Mouse (Mus musculus): Measurements from ENCODE around the gene Fam222b. TPM values are rescaled to one million over a fixed set of nuclear protein-coding genes. Genes with fewer than 3 reads are reported as not detected.

The Fam222b gene
- polyA plus RNA-seq, 1 experiment from 2014 or later = 21.8 TPM

DNA sequence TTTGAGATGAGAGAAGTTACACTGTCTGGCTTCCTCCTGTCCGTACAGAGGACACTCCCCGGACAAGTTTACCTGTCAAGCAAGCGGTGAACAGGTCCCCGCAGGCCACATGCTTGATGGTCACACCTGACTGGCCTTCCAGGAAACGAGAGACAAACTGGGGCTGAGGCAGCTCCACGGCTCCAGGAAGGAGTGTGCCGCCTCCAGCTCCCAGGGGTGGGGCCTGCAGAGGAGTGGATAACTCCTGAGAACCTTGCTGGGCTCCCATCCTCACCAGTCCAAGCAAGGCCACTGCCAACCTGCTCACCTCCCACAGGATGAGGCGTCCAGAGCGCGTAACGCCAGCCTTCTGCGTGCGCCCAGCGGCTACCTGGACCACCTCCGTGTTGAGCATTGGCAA lies 75.8 kb downstream of the Fam222b start:
- H3K9ac ChIP-seq (ENCODE audit: low read depth, low read length) = no peak overlapping the region
- no peak overlapping the region for H3K27ac ChIP-seq (ENCODE audit: low read depth, low read length)
- no peaks in the 10 kb centered on the region for H3K36me3 ChIP-seq (ENCODE audit: control insufficient read depth, insufficient read depth, low read length)
- WGBS = 92% methylated on average over 15 of the region's 15 CpGs
- H3K4me1 ChIP-seq (ENCODE audit: control insufficient read depth, insufficient read depth, low read depth, low read length) = peaks cover 8% of the 10 kb centered on the region
- no peak for ATAC-seq
- H3K4me3 ChIP-seq (ENCODE audit: low read length) = no peak overlapping the region
- H3K4me2 ChIP-seq (ENCODE audit: low read length) = no peak overlapping the region
- no peaks in the 10 kb centered on the region for H3K27me3 ChIP-seq (replicated peaks; ENCODE audit: control insufficient read depth, insufficient read depth, low read length)
- H3K9me3 ChIP-seq (ENCODE audit: control insufficient read depth, low read length) = no peaks in the 10 kb centered on the region

- WGBS = 71% methylated on average over 4 of the region's 4 CpGs
- H3K27me3 ChIP-seq (replicated peaks; ENCODE audit: control insufficient read depth, insufficient read depth, low read length) = no peaks in the 10 kb centered on the region
- no peak overlapping the region for H3K4me3 ChIP-seq (ENCODE audit: low read length)
- ATAC-seq = no peak
- H3K9me3 ChIP-seq (ENCODE audit: control insufficient read depth, low read length) = no peaks in the 10 kb centered on the region
- H3K4me1 ChIP-seq (ENCODE audit: control insufficient read depth, insufficient read depth, low read depth, low read length) = no peaks in the 10 kb centered on the region; the same call in none of the 2 replicates
- H3K27ac ChIP-seq (ENCODE audit: low read depth, low read length) = no peak overlapping the region
- no peak overlapping the region for H3K4me2 ChIP-seq (ENCODE audit: low read length)
- no peak overlapping the region for H3K9ac ChIP-seq (ENCODE audit: low read depth, low read length)
- no peaks in the 10 kb centered on the region for H3K36me3 ChIP-seq (ENCODE audit: control insufficient read depth, insufficient read depth, low read length)
Measured at GRCm38 (mm10) chr11:78171328-78171727, 76.9 kb downstream of the Fam222b start.

DNA sequence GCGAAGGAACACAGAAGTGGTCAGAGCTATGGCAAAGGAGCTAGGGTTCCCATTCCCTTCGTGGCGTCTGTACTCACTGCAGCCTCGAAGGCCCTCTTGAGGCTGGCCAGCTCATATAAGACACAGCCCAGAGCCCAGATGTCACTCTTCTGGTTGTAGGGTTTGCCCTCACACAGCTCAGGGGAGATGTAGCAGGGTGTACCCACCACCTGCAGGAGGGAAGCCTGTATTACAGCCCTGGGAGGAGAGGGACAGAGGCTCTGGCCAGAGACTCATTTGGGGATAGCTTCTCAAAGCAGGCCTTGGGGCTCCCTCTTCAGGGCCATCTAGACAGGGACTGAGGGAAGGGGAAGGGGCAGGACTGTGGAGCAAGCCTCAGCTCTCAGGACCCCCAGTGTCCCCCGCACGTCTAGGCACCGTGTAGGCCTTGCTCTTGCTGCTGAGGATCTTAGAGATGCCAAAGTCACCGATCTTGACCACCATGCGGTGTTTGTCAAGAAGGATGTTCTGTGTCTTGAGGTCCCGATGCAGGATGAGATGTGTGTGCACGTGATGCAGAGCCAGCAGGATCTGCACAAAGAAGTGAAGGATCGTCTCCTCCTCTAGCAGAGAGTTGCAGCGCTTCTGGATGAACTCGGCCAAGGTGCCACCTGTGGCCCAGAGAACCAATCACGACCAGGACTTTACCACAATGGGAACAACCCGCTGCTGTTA lies 77.7 kb downstream of the Fam222b start:
- ATAC-seq = no peak
- WGBS = 80% methylated on average over 16 of the region's 16 CpGs
- H3K4me2 ChIP-seq (ENCODE audit: low read length) = no peak overlapping the region
- no peak overlapping the region for H3K4me3 ChIP-seq (ENCODE audit: low read length)
- H3K9ac ChIP-seq (ENCODE audit: low read depth, low read length) = no peak overlapping the region
- no peaks in the 10 kb centered on the region for H3K27me3 ChIP-seq (replicated peaks; ENCODE audit: control insufficient read depth, insufficient read depth, low read length)
- no peaks in the 10 kb centered on the region for H3K36me3 ChIP-seq (ENCODE audit: control insufficient read depth, insufficient read depth, low read length)
- H3K27ac ChIP-seq (ENCODE audit: low read depth, low read length) = no peak overlapping the region
- peaks cover 6% of the 10 kb centered on the region for H3K4me1 ChIP-seq (ENCODE audit: control insufficient read depth, insufficient read depth, low read depth, low read length)
- H3K9me3 ChIP-seq (ENCODE audit: control insufficient read depth, low read length) = no peaks in the 10 kb centered on the region

DNA sequence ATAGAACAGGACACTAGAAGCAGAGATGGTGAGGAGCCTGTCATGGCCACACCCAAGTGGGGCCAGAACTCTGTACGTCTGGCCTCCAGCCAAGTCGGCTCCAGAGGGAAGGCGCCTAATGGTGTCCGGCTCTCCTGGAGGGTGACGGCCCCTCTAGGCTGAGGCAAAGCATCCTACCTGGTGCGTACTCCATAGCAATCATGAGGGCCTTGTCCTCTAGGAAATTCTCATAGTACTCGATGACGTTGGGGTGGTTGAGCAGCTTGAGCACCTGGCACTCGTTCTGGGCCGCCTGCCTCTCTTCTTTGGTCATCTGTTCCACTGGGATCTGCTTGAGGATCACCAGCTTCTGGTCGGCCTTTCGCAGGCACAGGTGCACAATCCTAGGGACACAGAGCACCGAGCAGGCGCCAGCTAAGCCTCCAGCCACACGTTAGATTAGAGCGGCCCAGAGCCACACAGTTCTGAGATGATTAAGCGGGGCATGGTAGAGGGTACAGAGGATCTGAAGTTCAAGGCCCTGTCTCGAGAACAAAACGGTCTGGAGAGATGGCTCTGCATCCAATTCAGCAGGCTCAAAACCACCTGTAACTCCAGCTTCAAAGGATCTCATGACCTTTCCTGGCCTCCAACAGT lies 78.4 kb downstream of the Fam222b start:
- 82% methylated on average over 19 of the region's 19 CpGs for WGBS
- no peaks in the 10 kb centered on the region for H3K27me3 ChIP-seq (replicated peaks; ENCODE audit: control insufficient read depth, insufficient read depth, low read length)

DNA sequence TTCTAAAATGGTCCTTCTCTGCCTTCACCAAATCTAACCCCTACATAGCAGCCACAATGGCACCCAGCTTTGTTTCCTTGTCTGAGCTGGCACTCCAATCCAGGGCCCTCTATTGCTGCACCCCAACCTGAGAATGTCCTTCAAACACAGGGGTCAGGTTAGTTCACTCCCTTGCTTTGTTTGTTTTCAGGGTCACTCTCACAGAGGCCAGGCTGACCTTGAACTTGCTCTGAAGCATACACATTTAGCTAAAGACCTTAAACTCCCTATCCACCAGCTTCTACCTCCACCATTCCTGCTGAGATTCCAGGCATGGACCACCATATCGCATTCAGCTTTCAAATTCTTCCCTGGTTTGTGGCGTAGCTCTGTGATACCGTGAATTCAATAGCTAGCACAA lies 80.0 kb downstream of the Fam222b start:
- Histone ChIP-seq H3K9me3 (ENCODE audit: control insufficient read depth, low read length) (no peaks in the 10 kb centered on the region), H3K9ac (ENCODE audit: low read depth, low read length) (no peak overlapping the region), H3K4me2 (ENCODE audit: low read length) (no peak overlapping the region), H3K27me3 (replicated peaks; ENCODE audit: control insufficient read depth, insufficient read depth, low read length) (no peaks in the 10 kb centered on the region), H3K4me1 (ENCODE audit: control insufficient read depth, insufficient read depth, low read depth, low read length) (peaks cover 24% of the 10 kb centered on the region), H3K27ac (ENCODE audit: low read depth, low read length) (no peak overlapping the region), H3K4me3 (ENCODE audit: low read length) (no peak overlapping the region), H3K36me3 (ENCODE audit: control insufficient read depth, insufficient read depth, low read length) (no peaks in the 10 kb centered on the region; the same call in 1 of the 2 replicates)
- ATAC-seq = no peak
- WGBS = 87% methylated on average over 3 of the region's 3 CpGs

More for the DNA sequence above, 78.4 kb downstream of the Fam222b start:
- no peak for ATAC-seq
- no peak overlapping the region for H3K9ac ChIP-seq (ENCODE audit: low read depth, low read length)
- H3K27ac ChIP-seq (ENCODE audit: low read depth, low read length) = no peak overlapping the region
- H3K36me3 ChIP-seq (ENCODE audit: control insufficient read depth, insufficient read depth, low read length) = no peaks in the 10 kb centered on the region
- H3K9me3 ChIP-seq (ENCODE audit: control insufficient read depth, low read length) = no peaks in the 10 kb centered on the region
- peaks cover 9% of the 10 kb centered on the region for H3K4me1 ChIP-seq (ENCODE audit: control insufficient read depth, insufficient read depth, low read depth, low read length)
- H3K4me3 ChIP-seq (ENCODE audit: low read length) = no peak overlapping the region
- no peak overlapping the region for H3K4me2 ChIP-seq (ENCODE audit: low read length)

- peak overlapping the region; percentile 64 for H3K4me3 ChIP-seq (ENCODE audit: low read length)
- ATAC-seq = no peak
- H3K9ac ChIP-seq (ENCODE audit: low read depth, low read length) = peak overlapping the region; percentile 57
- H3K9me3 ChIP-seq (ENCODE audit: control insufficient read depth, low read length) = no peaks in the 10 kb centered on the region
- H3K36me3 ChIP-seq (ENCODE audit: control insufficient read depth, insufficient read depth, low read length) = peaks cover 8% of the 10 kb centered on the region
- H3K27me3 ChIP-seq (replicated peaks; ENCODE audit: control insufficient read depth, insufficient read depth, low read length) = no peaks in the 10 kb centered on the region
- WGBS = 4% methylated on average over 9 of the region's 10 CpGs
- peak overlapping the region; percentile 81 for H3K4me2 ChIP-seq (ENCODE audit: low read length)
- peak overlapping the region; percentile 83 for H3K27ac ChIP-seq (ENCODE audit: low read depth, low read length)
- peaks cover 32% of the 10 kb centered on the region for H3K4me1 ChIP-seq (ENCODE audit: control insufficient read depth, insufficient read depth, low read depth, low read length)
Measured at GRCm38 (mm10) chr11:78175771-78176401, 81.4 kb downstream of the Fam222b start.

DNA sequence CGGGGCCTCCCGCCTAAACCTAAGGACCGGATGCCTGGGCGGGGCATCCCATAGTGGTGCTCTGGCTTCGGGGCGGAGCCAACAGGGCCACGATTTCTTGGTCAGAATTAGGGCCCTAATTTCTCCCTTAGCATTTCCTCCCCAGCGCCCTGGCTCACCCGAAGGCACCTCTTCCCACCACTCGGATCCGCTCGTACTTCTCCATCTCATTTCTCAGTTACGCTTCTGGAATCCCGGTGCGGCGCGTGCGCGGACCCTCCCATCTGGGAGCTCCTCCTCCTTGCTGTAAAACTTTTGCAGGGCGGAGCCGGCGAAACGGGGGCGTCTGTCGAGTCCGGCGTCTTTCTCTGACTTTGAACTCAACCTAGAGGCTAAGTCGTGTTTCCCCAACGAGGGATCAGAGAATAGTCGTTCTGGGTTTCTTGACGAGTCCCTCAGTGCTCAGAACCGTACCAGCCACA lies 82.0 kb downstream of the Fam222b start, which contains the start of the genes Nek8 and Tlcd1:
Nek8 (minus strand) TSS at position 274 of the 461 bp plus-strand sequence.
Tlcd1 (plus strand) TSS at position 310 of the 461 bp plus-strand sequence.
- no peaks in the 10 kb centered on the region for H3K9me3 ChIP-seq (ENCODE audit: control insufficient read depth, low read length)
- H3K36me3 ChIP-seq (ENCODE audit: control insufficient read depth, insufficient read depth, low read length) = peaks cover 12% of the 10 kb centered on the region
- under 1% methylated on average over 32 of the region's 32 CpGs for WGBS
- peak within 1 kb of the TSS; percentile 81 for H3K4me2 ChIP-seq (ENCODE audit: low read length)
- H3K9ac ChIP-seq (ENCODE audit: low read depth, low read length) = peak within 1 kb of the TSS; percentile 57
- peak within 1 kb of the TSS; percentile 64 for H3K4me3 ChIP-seq (ENCODE audit: low read length)
- H3K4me1 ChIP-seq (ENCODE audit: control insufficient read depth, insufficient read depth, low read depth, low read length) = peaks cover 32% of the 10 kb centered on the region
- ATAC-seq = peak; percentile 61
- H3K27ac ChIP-seq (ENCODE audit: low read depth, low read length) = peak within 1 kb of the TSS; percentile 83
- no peaks in the 10 kb centered on the region for H3K27me3 ChIP-seq (replicated peaks; ENCODE audit: control insufficient read depth, insufficient read depth, low read length)

DNA sequence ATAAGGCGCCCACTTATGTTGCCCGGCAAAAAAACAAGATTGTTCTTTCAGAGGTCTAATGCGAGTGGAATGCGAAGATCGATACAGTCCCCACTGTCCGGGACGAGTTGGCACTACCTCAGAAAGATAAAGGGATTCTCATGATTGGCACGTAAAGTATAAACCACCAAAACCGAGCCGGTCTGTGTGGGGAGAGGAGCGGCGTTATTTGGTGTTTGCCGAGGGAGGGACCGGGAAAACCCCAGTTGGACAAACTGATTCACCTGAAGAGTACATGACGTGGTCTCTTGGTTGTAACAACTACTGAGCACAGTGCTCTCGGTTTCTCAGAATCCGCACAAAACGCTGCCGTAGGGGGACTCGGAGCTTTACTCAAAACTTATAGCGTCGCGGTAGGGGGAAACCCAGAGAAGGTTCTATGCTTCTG lies 82.5 kb downstream of the Fam222b start:
- Histone ChIP-seq H3K9me3 (ENCODE audit: control insufficient read depth, low read length) (no peaks in the 10 kb centered on the region), H3K27me3 (replicated peaks; ENCODE audit: control insufficient read depth, insufficient read depth, low read length) (no peaks in the 10 kb centered on the region), H3K27ac (ENCODE audit: low read depth, low read length) (no peak overlapping the region; the same call in 1 of the 2 replicates), H3K4me2 (ENCODE audit: low read length) (peak overlapping the region; percentile 81), H3K4me3 (ENCODE audit: low read length) (peak overlapping the region; percentile 64), H3K36me3 (ENCODE audit: control insufficient read depth, insufficient read depth, low read length) (peaks cover 12% of the 10 kb centered on the region), H3K4me1 (ENCODE audit: control insufficient read depth, insufficient read depth, low read depth, low read length) (peaks cover 37% of the 10 kb centered on the region), H3K9ac (ENCODE audit: low read depth, low read length) (peak overlapping the region; percentile 57)
- no peak for ATAC-seq
- 2% methylated on average over 23 of the region's 23 CpGs for WGBS

GRCm38 (mm10) chr11:78177437-78177836 lies 83.0 kb downstream of the Fam222b start:
- peak; percentile 3; the same call in 1 of the 2 replicates for ATAC-seq
- 3% methylated on average over 10 of the region's 10 CpGs for WGBS
- Histone ChIP-seq H3K9ac (ENCODE audit: low read depth, low read length) (peak overlapping the region; percentile 57; the same call in 1 of the 2 replicates), H3K4me1 (ENCODE audit: control insufficient read depth, insufficient read depth, low read depth, low read length) (peaks cover 42% of the 10 kb centered on the region), H3K27me3 (replicated peaks; ENCODE audit: control insufficient read depth, insufficient read depth, low read length) (no peaks in the 10 kb centered on the region), H3K27ac (ENCODE audit: low read depth, low read length) (no peak overlapping the region), H3K9me3 (ENCODE audit: control insufficient read depth, low read length) (no peaks in the 10 kb centered on the region), H3K4me3 (ENCODE audit: low read length) (peak overlapping the region; percentile 64), H3K4me2 (ENCODE audit: low read length) (peak overlapping the region; percentile 81), H3K36me3 (ENCODE audit: control insufficient read depth, insufficient read depth, low read length) (peaks cover 12% of the 10 kb centered on the region)
